In genomic region chr17:44743780-44744179, GRCm38 (mm10) we compare ENCODE assay signal across 14 mouse cellular contexts. TPM values are rescaled to one million over a fixed set of nuclear protein-coding genes. Genes with fewer than 3 reads are reported as not detected.
DNase-seq lines count a peak whose midpoint lies in the region; ATAC-seq and TF ChIP-seq lines count a peak whose summit lies in the region.
"Had no signal": no experiment of that assay in that cellular context is flagged by ENCODE, and none has a peak within 500 bp of the region (broad histone marks: within the 10 kb centered on the region; RNA-seq: fewer than 3 reads in every experiment).

No protein-coding gene starts in this region.

- H3K9me3 ChIP-seq in CH12.LX (replicated peaks; ENCODE audit: low read length): no peaks in the 10 kb centered on the region
- no peaks in the 10 kb centered on the region for H3K9me3 ChIP-seq in MEL (replicated peaks; ENCODE audit: insufficient read depth, low read length)
- H3K9me3 ChIP-seq: neural tube, embryonic 15.5 days; stomach, embryonic 15.5 days had no signal

- peak; percentile 60 for TF ChIP-seq RAD21 in CH12.LX (IDR thresholded peaks at IDR 0.05; ENCODE audit: low read depth, low read length)
- peak; percentile 96 for TF ChIP-seq RAD21 in MEL (IDR thresholded peaks at IDR 0.05; ENCODE audit: low read depth, low read length)

- in situ Hi-C loops in CH12.LX (cut with MboI; ENCODE audit: low pct_ligation_motif_present, low pct_unique_long_range_greater_than_20kb, low sequenced_read_pairs): loop anchor here (25.0 kb wide), 2 partner anchors 481 to 644 kb away; no protein-coding TSS in a partner anchor

- no peak overlapping the region for H3K4me2 ChIP-seq in CH12.LX (ENCODE audit: insufficient read depth, low read depth, poor library complexity, severe bottlenecking)
- H3K4me2 ChIP-seq: neural tube, embryonic 15.5 days; stomach, embryonic 15.5 days had no signal

- no peak for DNase-seq in layer of hippocampus, adult 2 months (ENCODE audit: low spot score in 2 of 2)
- no peak for DNase-seq in layer of hippocampus, postnatal 25 days (ENCODE audit: extremely low spot score in 1 of 2, low spot score in 1 of 2)
- DNase-seq in CH12.LX (ENCODE audit: extremely low read depth) (no peak), MEL (ENCODE audit: low read depth, low spot score) (peak; percentile 51)
- no peak for DNase-seq in urinary bladder, adult 2 months (ENCODE audit: low spot score)
- no peak for DNase-seq in layer of hippocampus, adult 8-10 months (ENCODE audit: low spot score in 2 of 2)
- DNase-seq: adrenal gland, adult 8-10 months; cerebellum, adult 11-12 months; heart, postnatal 10 days; left cerebral cortex, postnatal 4 days; right cerebral cortex, postnatal 14 days had no signal

- H3K4me1 ChIP-seq in CH12.LX (ENCODE audit: control insufficient read depth in 1 of 2, insufficient read depth in 2 of 2) (peaks cover 6 to 8% of the 10 kb centered on the region in 2 experiments; a peak in 2 of 4 replicates), MEL (ENCODE audit: control insufficient read depth in 1 of 2, insufficient read depth in 2 of 2, low read length in 2 of 2) (no peaks in the 10 kb centered on the region)
- H3K4me1 ChIP-seq: neural tube, embryonic 15.5 days; stomach, embryonic 15.5 days had no signal

- no peak overlapping the region for H3K27ac ChIP-seq in layer of hippocampus, adult 2 months
- H3K27ac ChIP-seq in CH12.LX (ENCODE audit: insufficient read depth, low read depth): no peak overlapping the region
- H3K27ac ChIP-seq in MEL (ENCODE audit: control insufficient read depth, low read depth, low read length): no peak overlapping the region
- H3K27ac ChIP-seq: neural tube, embryonic 15.5 days; stomach, embryonic 15.5 days had no signal

- no peaks in the 10 kb centered on the region for H3K36me3 ChIP-seq in CH12.LX (replicated peaks in 1 of 2; ENCODE audit: control insufficient read depth in 1 of 2, insufficient read depth in 1 of 2, low read length in 1 of 2)
- H3K36me3 ChIP-seq in MEL (ENCODE audit: control insufficient read depth in 1 of 2, insufficient read depth in 2 of 2, low read length in 2 of 2): no peaks in the 10 kb centered on the region
- H3K36me3 ChIP-seq: neural tube, embryonic 15.5 days; stomach, embryonic 15.5 days had no signal

- TF ChIP-seq POLR2A in CH12.LX (IDR thresholded peaks at IDR 0.05; ENCODE audit: low read depth, low read length) (no peak), MEL (IDR thresholded peaks at IDR 0.05; ENCODE audit: control insufficient read depth in 1 of 2, insufficient read depth in 1 of 2, low read depth in 1 of 2, low read length in 2 of 2, poor library complexity in 1 of 2) (no peak)

- ATAC-seq in megakaryocyte, adult 5-6 weeks (ENCODE audit: poor library complexity, severe bottlenecking): peak; percentile 57; the same call in 1 of the 2 replicates

- peak; percentile 57 for TF ChIP-seq CTCF in layer of hippocampus, adult 2 months (conservative IDR thresholded peaks at IDR 0.05)
- TF ChIP-seq CTCF in CH12.LX (conservative IDR thresholded peaks at IDR 0.05 in 1 of 2, IDR thresholded peaks at IDR 0.05 in 1 of 2; ENCODE audit: low read depth in 2 of 2, low read length in 2 of 2): peak; percentile 32 to 63; a peak in 3 of 4 replicates
- TF ChIP-seq CTCF in MEL (IDR thresholded peaks at IDR 0.05 in 2 of 3, conservative IDR thresholded peaks at IDR 0.05 in 1 of 3; ENCODE audit: control insufficient read depth in 1 of 3, insufficient read depth in 1 of 3, low read depth in 2 of 3, low read length in 3 of 3, poor library complexity in 1 of 3, severe bottlenecking in 1 of 3): peak; percentile 90 to 95 (median 91)

- H3K9ac ChIP-seq in CH12.LX (ENCODE audit: insufficient read depth, low read depth) (no peak overlapping the region), MEL (ENCODE audit: control insufficient read depth, low read depth, low read length, poor library complexity, severe bottlenecking) (no peak overlapping the region)
- H3K9ac ChIP-seq: neural tube, embryonic 15.5 days; stomach, embryonic 15.5 days had no signal

- H3K27me3 ChIP-seq in CH12.LX (replicated peaks) (no peaks in the 10 kb centered on the region), MEL (ENCODE audit: control insufficient read depth in 1 of 2, insufficient read depth in 2 of 2, low read length in 2 of 2) (no peaks in the 10 kb centered on the region)

- dilution Hi-C loops in CH12.LX (cut with MboI; ENCODE audit: extremely low pct_ligation_motif_present, extremely low pct_unique_long_range_greater_than_20kb, low sequenced_read_pairs): no loop called here

- H3K79me2 ChIP-seq in CH12.LX (replicated peaks; ENCODE audit: control insufficient read depth, extremely low read depth, insufficient read depth, poor library complexity, severe bottlenecking) (no peaks in the 10 kb centered on the region), MEL (ENCODE audit: control insufficient read depth, insufficient read depth, low read length, poor library complexity) (no peaks in the 10 kb centered on the region)

- no peak for TF ChIP-seq EP300 in CH12.LX (IDR thresholded peaks at IDR 0.05; ENCODE audit: low read length)
- TF ChIP-seq EP300 in MEL (IDR thresholded peaks at IDR 0.05; ENCODE audit: low read depth in 1 of 2, low read length in 2 of 2): no peak

- H3K4me3 ChIP-seq in layer of hippocampus, adult 2 months: no peak overlapping the region
- H3K4me3 ChIP-seq in CH12.LX (replicated peaks in 1 of 3; ENCODE audit: low read depth in 2 of 3, low read length in 2 of 3, poor library complexity in 1 of 3) (no peak overlapping the region), MEL (ENCODE audit: control insufficient read depth in 1 of 2, insufficient read depth in 1 of 2, low read depth in 2 of 2, low read length in 2 of 2) (no peak overlapping the region)
- H3K4me3 ChIP-seq: neural tube, embryonic 15.5 days; stomach, embryonic 15.5 days had no signal

TF ChIP-seq in CH12.LX, 34 proteins besides CTCF, POLR2A, EP300 and RAD21:
- TF ChIP-seq SMC3 (IDR thresholded peaks at IDR 0.05; ENCODE audit: low read depth, low read length) (peak; percentile 72), ZNF384 (IDR thresholded peaks at IDR 0.05; ENCODE audit: low read depth, low read length) (no peak), CHD1 (IDR thresholded peaks at IDR 0.05; ENCODE audit: low read depth, low read length) (no peak), JUND (conservative IDR thresholded peaks at IDR 0.05; ENCODE audit: low read depth, low read length) (no peak), MAX (IDR thresholded peaks at IDR 0.05; ENCODE audit: low read length) (no peak)

TF ChIP-seq in MEL, 35 proteins besides CTCF, POLR2A, EP300 and RAD21:
- TF ChIP-seq ZNF384 (IDR thresholded peaks at IDR 0.05; ENCODE audit: low read depth, low read length) (peak; percentile 50), ZMIZ1 (IDR thresholded peaks at IDR 0.05; ENCODE audit: low read depth, low read length) (no peak), TCF12 (IDR thresholded peaks at IDR 0.05; ENCODE audit: low read depth, low read length) (no peak), SMC3 (IDR thresholded peaks at IDR 0.05; ENCODE audit: low read depth, low read length) (peak; percentile 97), ZC3H11A (IDR thresholded peaks at IDR 0.05; ENCODE audit: low read depth, low read length) (peak; percentile 95), BHLHE40 (IDR thresholded peaks at IDR 0.05; ENCODE audit: borderline replicate concordance, low read depth, low read length) (0 out of 2 replicates have a peak, but pooled peaks have one; percentile 24), CHD2 (IDR thresholded peaks at IDR 0.05; ENCODE audit: low read length) (no peak)

RNA-seq across cellular contexts. Expression of gene Supt3, which starts 33.2 kb away (rescaled TPM):
- 10 to 100 TPM; 14.9 to 18.7 TPM for total RNA-seq in layer of hippocampus, adult 2 months (2021)
- 10 to 100 TPM; 14.6 TPM for total RNA-seq in layer of hippocampus, postnatal 25 days (2021)
- 9.1 and 13.1 TPM in 2 replicates for total RNA-seq in CH12.LX (2012; rRNA removed)
- total RNA-seq in CH12.LX (2014; rRNA removed): 7.5 and 8.3 TPM in 2 replicates
- polyA plus RNA-seq in CH12.LX (2012; ENCODE audit: insufficient read length, low read depth): 20.7 and 22.7 TPM in 2 replicates
- 7.0 and 7.6 TPM in 2 replicates for total RNA-seq in MEL (2012; rRNA removed)
- polyA plus RNA-seq in MEL (2012; ENCODE audit: insufficient read depth in 1 of 2, insufficient read length in 2 of 2, low read depth in 1 of 2, low replicate concordance in 2 of 2, missing spikeins in 1 of 2): 10 to 100 TPM in 1 of 2 experiments, not detected in 1; 28.6 TPM
- 18.0 and 18.9 TPM in 2 replicates for total RNA-seq in megakaryocyte, adult 5-6 weeks (2015)
- total RNA-seq in megakaryocyte, adult 5-6 weeks (2017): 7.8 and 9.8 TPM in 2 replicates
- polyA plus RNA-seq in urinary bladder, adult 2 months (2012; rRNA removed): 4.8 and 7.6 TPM in 2 replicates
- 10 to 100 TPM; 15.4 to 17.6 (median 16.1) TPM for total RNA-seq in layer of hippocampus, adult 8-10 months (2022)
